Mouse (Mus musculus): Measurements from ENCODE around the gene Gm21915. TPM values are rescaled to one million over a fixed set of nuclear protein-coding genes. Genes with fewer than 3 reads are reported as not detected.

Gene Gm21915
- not detected in 2 replicates for polyA plus RNA-seq (2015; fragmentation: Nextera tagmentation; extraction: Ambion mirVana)

DNA sequence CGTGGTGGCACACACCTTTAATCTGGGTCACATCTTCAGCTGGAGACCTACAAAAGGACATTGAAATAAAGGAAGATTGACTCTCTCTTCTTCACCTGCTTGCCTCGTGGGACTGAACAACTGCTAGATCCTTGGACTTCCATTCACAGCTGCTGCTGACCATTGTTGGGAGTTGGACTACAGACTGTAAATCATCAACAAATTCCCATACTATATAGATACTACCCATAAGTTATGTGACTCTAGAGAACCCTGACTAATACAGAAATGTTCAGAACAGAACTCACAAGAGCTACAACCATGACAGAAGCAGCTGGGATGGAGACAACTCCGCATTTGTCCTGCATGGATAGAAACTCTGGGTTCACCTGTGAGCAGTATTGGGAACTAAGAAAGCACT is at the start of gene Gm21915:
Gene Gm21915, plus strand, starts transcription at position 301 of the 400 bp plus-strand sequence.
- no peak for ATAC-seq (ENCODE audit: low FRiP score)
- Histone ChIP-seq H3K4me1 (peaks cover 13% of the 10 kb centered on the region), H3K4me2 (no peak within 1 kb of the TSS), H3K9me3 (replicated peaks) (no peaks in the 10 kb centered on the region), H3K4me3 (replicated peaks) (no peak within 1 kb of the TSS), H3K27me3 (replicated peaks) (no peaks in the 10 kb centered on the region), H3K27ac (replicated peaks) (no peak within 1 kb of the TSS), H3K36me3 (no peaks in the 10 kb centered on the region), H3K9ac (replicated peaks) (no peak within 1 kb of the TSS)
- 86% methylated on average over 3 of the region's 3 CpGs for WGBS

DNA sequence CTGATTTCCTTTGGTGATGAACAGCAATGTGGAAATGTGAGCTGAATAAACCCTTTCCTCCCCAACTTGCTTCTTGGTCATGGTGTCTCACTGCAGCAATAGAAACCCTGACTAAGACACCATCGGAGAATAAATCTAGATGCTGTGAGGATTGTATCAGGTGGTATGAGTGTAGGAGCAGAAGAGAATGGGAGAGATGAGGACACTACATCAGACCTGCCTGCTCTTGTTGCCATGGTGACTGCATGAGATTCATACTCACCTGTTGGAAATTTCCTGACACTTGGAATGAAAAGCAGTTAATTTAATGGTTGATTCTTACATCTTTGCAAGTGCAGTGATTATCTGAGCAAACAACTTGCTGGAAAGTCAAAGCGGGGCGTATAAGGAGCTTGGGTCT is 48.1 kb upstream of the Gm21915 start:
- no peak for ATAC-seq (ENCODE audit: low FRiP score)
- Histone ChIP-seq H3K27ac (replicated peaks) (no peak overlapping the region), H3K36me3 (no peaks in the 10 kb centered on the region), H3K4me3 (replicated peaks) (no peak overlapping the region), H3K27me3 (replicated peaks) (no peaks in the 10 kb centered on the region), H3K9me3 (replicated peaks) (no peaks in the 10 kb centered on the region), H3K9ac (replicated peaks) (no peak overlapping the region), H3K4me2 (no peak overlapping the region), H3K4me1 (peaks cover 18% of the 10 kb centered on the region)
- 92% methylated on average over 3 of the region's 3 CpGs for WGBS

DNA sequence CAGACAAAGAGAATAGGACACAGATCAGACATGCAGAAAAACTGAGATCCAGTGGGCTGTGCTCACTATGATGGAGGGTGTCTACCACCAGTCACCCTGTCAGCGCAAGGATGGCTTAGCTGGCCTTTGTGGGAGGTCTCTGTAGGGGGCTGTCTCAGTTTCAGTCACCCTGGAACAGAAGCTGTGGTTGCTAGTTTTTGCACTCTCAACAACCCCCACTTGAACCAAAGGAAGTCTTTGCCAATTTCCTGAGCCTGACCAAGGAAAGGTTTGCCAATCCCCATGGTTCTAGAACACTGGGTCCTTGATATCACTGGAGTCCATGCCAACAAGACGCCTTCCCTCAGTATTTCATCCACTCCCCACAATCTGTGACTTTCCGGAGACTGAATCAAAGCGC is 47.6 kb upstream of the Gm21915 start:
- 89% methylated on average over 4 of the region's 4 CpGs for WGBS
- Histone ChIP-seq H3K9ac (replicated peaks) (no peak overlapping the region), H3K9me3 (replicated peaks) (no peaks in the 10 kb centered on the region), H3K4me1 (peaks cover 13% of the 10 kb centered on the region), H3K27ac (replicated peaks) (no peak overlapping the region), H3K27me3 (replicated peaks) (no peaks in the 10 kb centered on the region), H3K36me3 (no peaks in the 10 kb centered on the region), H3K4me2 (no peak overlapping the region), H3K4me3 (replicated peaks) (no peak overlapping the region)
- ATAC-seq (ENCODE audit: low FRiP score) = no peak

DNA sequence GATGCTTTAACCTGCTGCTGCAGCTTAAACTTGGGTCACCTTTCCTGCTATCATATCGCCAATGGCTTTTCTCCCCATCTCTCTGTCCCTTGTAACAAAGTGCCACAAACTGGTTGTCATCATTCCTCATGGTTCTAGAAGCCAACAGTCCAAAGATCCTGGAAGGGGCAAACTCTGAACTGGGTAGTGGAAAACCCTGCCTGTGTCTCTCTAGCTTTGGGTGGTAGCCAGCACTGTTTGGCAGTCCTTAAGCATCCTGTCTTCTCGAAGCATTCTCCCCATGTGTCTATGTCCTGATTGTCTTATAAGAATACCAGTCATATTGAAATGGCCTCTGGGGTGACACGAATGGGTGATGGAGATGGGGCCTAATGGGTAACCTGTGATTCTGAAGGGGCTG is 45.1 kb upstream of the Gm21915 start:
- ATAC-seq (ENCODE audit: low FRiP score) = no peak

DNA sequence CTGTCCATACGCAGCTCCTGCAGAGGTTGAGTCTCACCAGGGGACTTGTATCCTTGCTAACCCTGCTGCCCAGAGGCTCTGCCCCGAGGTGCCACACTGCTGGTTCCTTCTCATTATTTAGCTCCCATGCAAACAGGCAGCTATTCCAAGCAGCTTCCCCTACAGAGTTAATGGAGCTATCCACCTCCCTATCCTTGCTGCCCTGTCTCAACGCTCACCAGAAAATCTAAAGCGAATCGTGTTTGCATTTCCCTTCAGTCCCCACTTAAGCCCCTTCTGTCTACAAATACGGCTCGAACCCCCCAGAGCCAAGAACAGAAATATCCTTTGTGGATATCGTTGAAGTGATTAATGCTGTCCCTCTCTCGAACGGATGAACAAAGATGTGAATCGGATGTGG is 43.8 kb upstream of the Gm21915 start:
- Histone ChIP-seq H3K4me3 (replicated peaks) (no peak overlapping the region), H3K4me1 (peaks cover 11% of the 10 kb centered on the region), H3K27ac (replicated peaks) (peak overlapping the region; percentile 2; the same call in 1 of the 2 replicates), H3K4me2 (no peak overlapping the region; the same call in 1 of the 2 replicates), H3K27me3 (replicated peaks) (no peaks in the 10 kb centered on the region), H3K36me3 (no peaks in the 10 kb centered on the region), H3K9me3 (replicated peaks) (no peaks in the 10 kb centered on the region), H3K9ac (replicated peaks) (no peak overlapping the region)
- 14% methylated on average over 11 of the region's 11 CpGs for WGBS
- no peak for ATAC-seq (ENCODE audit: low FRiP score)

More for the DNA sequence above, 45.1 kb upstream of the Gm21915 start:
- Histone ChIP-seq H3K4me3 (replicated peaks) (no peak overlapping the region), H3K36me3 (no peaks in the 10 kb centered on the region), H3K27ac (replicated peaks) (no peak overlapping the region), H3K9ac (replicated peaks) (no peak overlapping the region), H3K9me3 (replicated peaks) (no peaks in the 10 kb centered on the region), H3K4me2 (no peak overlapping the region), H3K4me1 (peaks cover 11% of the 10 kb centered on the region), H3K27me3 (replicated peaks) (no peaks in the 10 kb centered on the region)
- WGBS = 75% methylated on average over 3 of the region's 3 CpGs

DNA sequence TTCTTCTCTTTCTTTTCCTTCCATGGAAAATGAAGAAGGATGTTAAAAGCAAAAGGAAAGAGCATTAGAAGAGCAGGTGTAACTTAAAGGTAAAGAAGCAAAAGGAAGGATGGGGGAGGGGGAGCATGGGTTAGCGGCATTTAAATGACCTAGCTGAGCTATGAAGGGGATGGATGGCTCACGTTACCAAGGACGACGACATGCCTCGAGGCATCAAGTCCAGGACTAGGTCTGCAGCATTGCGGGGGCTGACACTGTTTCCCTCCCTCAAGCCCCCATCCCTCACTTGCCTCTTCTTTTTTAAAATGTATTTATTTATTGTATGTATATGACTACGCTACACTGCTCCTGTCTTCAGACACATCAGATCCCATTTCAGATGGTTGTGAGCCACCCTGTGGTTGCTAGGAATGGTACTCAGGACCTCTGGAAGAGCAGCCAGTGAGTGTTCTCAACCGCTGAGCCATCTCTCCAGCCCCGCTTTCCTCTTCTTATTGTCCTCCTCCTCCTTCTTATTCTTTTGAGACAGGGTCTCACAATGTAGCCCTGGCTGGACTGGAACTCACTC is 43.2 kb upstream of the Gm21915 start:
- 31% methylated on average over 9 of the region's 9 CpGs for WGBS
- Histone ChIP-seq H3K9ac (replicated peaks) (no peak overlapping the region), H3K4me3 (replicated peaks) (no peak overlapping the region), H3K4me2 (no peak overlapping the region; the same call in 1 of the 2 replicates), H3K4me1 (peaks cover 11% of the 10 kb centered on the region), H3K9me3 (replicated peaks) (no peaks in the 10 kb centered on the region), H3K36me3 (no peaks in the 10 kb centered on the region), H3K27me3 (replicated peaks) (no peaks in the 10 kb centered on the region), H3K27ac (replicated peaks) (no peak overlapping the region; the same call in 1 of the 2 replicates)
- ATAC-seq (ENCODE audit: low FRiP score) = peak; percentile 53

DNA sequence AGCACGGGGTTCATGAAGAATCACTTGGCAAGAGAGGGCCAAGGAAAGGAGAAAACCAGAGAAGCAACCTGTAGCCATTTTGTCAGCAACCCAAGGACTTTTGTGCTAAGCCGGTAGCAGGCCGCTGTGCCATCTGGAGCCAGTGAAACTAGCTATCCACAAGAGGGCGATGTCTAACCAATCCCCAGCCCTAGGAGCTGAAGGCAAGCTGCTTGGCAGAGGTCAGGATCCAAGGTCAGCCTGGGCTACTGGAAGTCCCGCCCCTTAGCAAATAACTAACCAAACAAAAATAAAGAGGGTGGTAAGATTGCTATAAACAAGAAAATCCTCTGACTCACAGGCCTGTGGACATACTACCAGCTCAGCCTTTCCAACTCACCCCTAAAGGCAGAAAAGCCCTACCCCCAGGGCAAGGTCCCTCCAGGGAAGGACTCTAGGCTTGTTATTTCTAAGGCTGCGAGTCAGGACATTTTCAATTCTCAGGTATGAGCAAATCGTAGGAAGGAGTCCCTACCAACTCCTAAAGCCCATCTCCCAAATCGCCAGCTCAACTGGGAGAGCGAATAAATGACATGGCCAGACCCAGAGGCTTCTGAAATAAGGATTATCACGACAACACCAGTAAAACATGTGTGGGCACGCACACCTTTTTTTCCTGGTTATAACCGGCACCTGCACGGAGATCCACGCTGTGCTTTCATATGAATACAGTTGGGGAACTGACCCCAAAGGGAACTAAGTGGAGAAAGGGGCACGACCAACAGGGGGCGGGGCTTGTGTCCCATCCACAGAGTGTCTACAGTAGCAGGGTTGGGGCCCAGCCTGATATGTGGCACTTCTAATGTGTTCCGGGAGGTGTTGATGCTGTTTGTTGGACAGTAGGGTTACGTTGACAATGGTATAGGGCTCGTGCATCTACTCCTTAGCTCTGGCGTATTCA is 42.0 kb upstream of the Gm21915 start:
- WGBS = 68% methylated on average over 20 of the region's 20 CpGs
- Histone ChIP-seq H3K36me3 (no peaks in the 10 kb centered on the region), H3K27ac (replicated peaks) (no peak overlapping the region), H3K9me3 (replicated peaks) (no peaks in the 10 kb centered on the region), H3K4me1 (peaks cover 11% of the 10 kb centered on the region), H3K9ac (replicated peaks) (no peak overlapping the region), H3K27me3 (replicated peaks) (no peaks in the 10 kb centered on the region), H3K4me3 (replicated peaks) (no peak overlapping the region), H3K4me2 (no peak overlapping the region)
- no peak for ATAC-seq (ENCODE audit: low FRiP score)

DNA sequence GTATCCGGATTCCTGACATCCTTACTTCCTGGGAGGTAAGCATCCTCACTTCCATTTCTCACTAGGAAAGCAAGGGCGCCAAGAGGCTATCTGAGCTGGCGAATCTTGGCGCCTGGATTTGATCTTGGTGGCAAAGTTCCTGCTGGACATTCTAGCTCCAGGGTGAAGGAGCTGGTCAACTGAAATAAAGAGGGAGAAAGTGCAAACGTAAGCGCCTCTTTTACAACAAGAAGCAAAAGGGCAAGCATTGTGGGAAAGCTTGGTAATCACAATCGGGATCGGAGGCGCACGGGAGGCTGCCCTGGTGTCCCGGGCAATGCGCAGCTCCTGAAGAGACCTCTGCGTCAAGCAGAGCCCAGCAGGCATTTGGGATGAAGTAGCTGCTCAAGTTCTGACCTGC is 41.0 kb upstream of the Gm21915 start:
- no peaks in the 10 kb centered on the region for H3K9me3 ChIP-seq (replicated peaks)
- no peak for ATAC-seq (ENCODE audit: low FRiP score)
- no peak overlapping the region for H3K4me2 ChIP-seq
- H3K36me3 ChIP-seq = no peaks in the 10 kb centered on the region
- H3K9ac ChIP-seq (replicated peaks) = no peak overlapping the region
- no peak overlapping the region for H3K4me3 ChIP-seq (replicated peaks)
- WGBS = 54% methylated on average over 13 of the region's 13 CpGs
- peaks cover 11% of the 10 kb centered on the region for H3K4me1 ChIP-seq
- H3K27ac ChIP-seq (replicated peaks) = no peak overlapping the region
- H3K27me3 ChIP-seq (replicated peaks) = no peaks in the 10 kb centered on the region

DNA sequence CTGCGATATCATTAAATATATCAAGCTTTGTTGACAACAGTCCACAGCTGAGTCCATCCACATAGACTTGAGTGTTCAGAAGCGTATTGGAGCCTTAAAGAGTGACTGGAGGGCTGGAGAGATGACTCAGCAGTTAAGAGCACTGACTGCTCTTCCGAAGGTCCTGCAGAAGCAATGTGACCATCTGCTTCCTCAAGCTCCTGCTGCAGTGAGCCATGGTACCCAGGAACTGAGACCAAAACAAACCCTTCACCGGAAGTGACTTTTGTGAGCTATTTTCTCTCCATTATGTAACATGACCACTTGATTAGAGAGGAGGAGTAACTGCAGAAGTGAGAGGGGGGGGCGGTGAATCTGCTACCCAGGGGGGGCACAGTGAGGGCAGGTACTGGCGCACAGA is 39.3 kb upstream of the Gm21915 start:
- Histone ChIP-seq H3K9ac (replicated peaks) (no peak overlapping the region), H3K4me1 (peaks cover 10% of the 10 kb centered on the region), H3K4me3 (replicated peaks) (no peak overlapping the region), H3K36me3 (no peaks in the 10 kb centered on the region), H3K27ac (replicated peaks) (no peak overlapping the region), H3K4me2 (no peak overlapping the region), H3K9me3 (replicated peaks) (no peaks in the 10 kb centered on the region), H3K27me3 (replicated peaks) (no peaks in the 10 kb centered on the region)
- 68% methylated on average over 6 of the region's 6 CpGs for WGBS
- no peak for ATAC-seq (ENCODE audit: low FRiP score)

DNA sequence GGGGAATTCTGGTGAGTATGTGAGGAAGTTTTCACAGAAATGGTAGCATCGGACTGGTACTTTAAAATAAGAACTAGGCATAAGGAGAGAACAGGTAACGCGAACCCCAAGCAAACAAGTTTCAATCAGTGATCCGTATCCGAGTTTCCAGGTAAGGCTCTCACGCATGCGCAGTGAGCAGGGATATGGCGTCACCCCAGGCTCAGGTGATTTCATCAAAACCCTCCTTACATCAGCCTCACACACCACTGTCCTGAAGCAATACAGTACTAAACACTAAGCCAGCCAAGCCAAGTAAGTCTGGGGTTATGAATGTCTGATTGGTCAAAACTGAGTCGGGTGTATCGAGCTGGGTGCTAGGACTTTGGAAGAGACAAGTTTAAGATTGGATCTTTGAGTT is 38.9 kb upstream of the Gm21915 start:
- no peak for ATAC-seq (ENCODE audit: low FRiP score)
- Histone ChIP-seq H3K27me3 (replicated peaks) (no peaks in the 10 kb centered on the region), H3K36me3 (no peaks in the 10 kb centered on the region), H3K27ac (replicated peaks) (no peak overlapping the region), H3K9me3 (replicated peaks) (no peaks in the 10 kb centered on the region), H3K4me3 (replicated peaks) (no peak overlapping the region), H3K4me2 (no peak overlapping the region), H3K4me1 (peaks cover 9% of the 10 kb centered on the region), H3K9ac (replicated peaks) (no peak overlapping the region)
- WGBS = 94% methylated on average over 10 of the region's 10 CpGs

DNA sequence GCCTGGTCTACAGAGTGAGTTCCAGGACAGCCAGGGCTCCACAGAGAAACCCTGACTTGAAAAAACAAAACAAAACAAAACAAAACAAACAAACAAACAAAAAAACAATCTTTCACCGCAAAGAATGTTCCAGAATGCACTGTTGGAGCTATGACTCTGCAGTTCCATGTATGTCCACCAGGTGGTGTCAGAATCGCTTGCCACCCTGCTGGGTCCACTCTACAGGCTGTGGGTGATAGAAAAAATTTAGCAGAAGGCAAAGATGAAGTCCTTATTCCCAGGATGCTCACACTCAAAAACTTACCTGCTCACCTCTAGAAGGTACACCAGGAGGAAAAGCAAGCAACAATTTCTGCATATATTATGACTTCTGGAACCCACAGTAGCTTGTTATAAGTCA is 34.4 kb upstream of the Gm21915 start:
- no peaks in the 10 kb centered on the region for H3K9me3 ChIP-seq (replicated peaks)
- no peak overlapping the region for H3K9ac ChIP-seq (replicated peaks)
- peak; percentile 24; the same call in 1 of the 2 replicates for ATAC-seq (ENCODE audit: low FRiP score)
- no peaks in the 10 kb centered on the region for H3K27me3 ChIP-seq (replicated peaks)
- no peak overlapping the region for H3K4me2 ChIP-seq
- peaks cover 22% of the 10 kb centered on the region for H3K4me1 ChIP-seq
- H3K36me3 ChIP-seq = no peaks in the 10 kb centered on the region
- no peak overlapping the region for H3K4me3 ChIP-seq (replicated peaks)
- no peak overlapping the region for H3K27ac ChIP-seq (replicated peaks)
- WGBS = 17% methylated on average over 2 of the region's 2 CpGs

All from neural tube, embryonic 15.5 days (tissue).